Mouse (Mus musculus): ENCODE data around the gene Specc1. TPM values are rescaled to one million over a fixed set of nuclear protein-coding genes. Genes with fewer than 3 reads are reported as not detected.

The Specc1 gene
- polyA plus RNA-seq, 1 experiment from 2014 or later = 10.0 TPM

DNA sequence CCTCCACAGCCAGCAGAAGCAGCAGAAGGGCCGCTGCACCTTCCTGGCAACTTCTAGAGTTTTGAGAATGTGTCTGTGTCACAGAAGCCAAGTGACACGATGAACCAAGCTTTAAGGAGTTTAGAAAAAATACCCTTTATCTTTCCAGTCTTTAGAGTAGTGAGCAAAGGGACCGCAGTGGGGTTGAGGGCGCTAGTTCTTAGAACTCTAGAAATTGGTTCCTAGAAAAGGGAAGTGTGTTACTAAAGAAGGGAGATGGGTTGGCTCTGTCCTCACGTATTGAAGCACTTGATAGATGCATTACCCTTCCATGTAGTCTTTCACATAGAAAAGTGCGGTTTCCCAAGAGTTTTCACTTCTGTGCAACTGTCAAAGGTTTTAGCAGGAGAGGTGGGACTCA, 191.9 kb downstream of the Specc1 start:
- no peak overlapping the region for H3K4me2 ChIP-seq (replicated peaks; ENCODE audit: low read depth, low read length)
- no peak overlapping the region for H3K27ac ChIP-seq (ENCODE audit: low read length)
- no peaks in the 10 kb centered on the region for H3K4me1 ChIP-seq (ENCODE audit: control insufficient read depth, insufficient read depth, low read length)
- no peaks in the 10 kb centered on the region for H3K27me3 ChIP-seq (ENCODE audit: control insufficient read depth, insufficient read depth, low read length)
- H3K9ac ChIP-seq (replicated peaks; ENCODE audit: low read depth, low read length) = no peak overlapping the region
- WGBS = 87% methylated on average over 6 of the region's 6 CpGs
- no peak overlapping the region for H3K4me3 ChIP-seq (ENCODE audit: low read depth, low read length)
- H3K9me3 ChIP-seq (ENCODE audit: control insufficient read depth, low read depth, low read length) = no peaks in the 10 kb centered on the region; the same call in 1 of the 2 replicates
- no peaks in the 10 kb centered on the region for H3K36me3 ChIP-seq (ENCODE audit: control insufficient read depth, insufficient read depth, low read length)
- ATAC-seq (ENCODE audit: insufficient number of reproducible peaks, insufficient read depth, low FRiP score, low read depth) = no peak

DNA sequence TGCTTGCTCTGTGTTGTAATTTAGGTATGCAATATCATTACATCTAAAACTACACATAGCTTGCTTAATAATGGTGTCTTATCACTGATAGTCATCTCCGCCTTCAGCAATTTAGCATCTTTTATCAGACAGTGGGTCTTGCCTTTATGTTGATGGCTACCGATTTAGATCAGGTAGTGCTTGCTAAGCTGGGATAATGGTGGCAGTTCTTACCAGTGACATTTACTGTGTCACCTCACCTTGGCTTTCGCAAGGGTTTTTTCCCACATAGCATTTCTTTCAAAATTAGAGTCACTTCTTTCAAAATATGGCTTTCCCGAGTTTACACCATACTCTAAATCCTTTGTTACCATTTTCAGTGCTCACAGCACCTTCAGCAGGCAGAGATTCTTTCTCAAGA, 196.5 kb downstream of the Specc1 start:
- Histone ChIP-seq H3K27ac (ENCODE audit: low read length) (no peak overlapping the region), H3K27me3 (ENCODE audit: control insufficient read depth, insufficient read depth, low read length) (no peaks in the 10 kb centered on the region), H3K9me3 (ENCODE audit: control insufficient read depth, low read depth, low read length) (no peaks in the 10 kb centered on the region), H3K4me1 (ENCODE audit: control insufficient read depth, insufficient read depth, low read length) (no peaks in the 10 kb centered on the region), H3K9ac (replicated peaks; ENCODE audit: low read depth, low read length) (no peak overlapping the region), H3K4me2 (replicated peaks; ENCODE audit: low read depth, low read length) (no peak overlapping the region), H3K4me3 (ENCODE audit: low read depth, low read length) (no peak overlapping the region), H3K36me3 (ENCODE audit: control insufficient read depth, insufficient read depth, low read length) (no peaks in the 10 kb centered on the region)
- WGBS = 81% methylated on average over 4 of the region's 4 CpGs
- ATAC-seq (ENCODE audit: insufficient number of reproducible peaks, insufficient read depth, low FRiP score, low read depth) = no peak

DNA sequence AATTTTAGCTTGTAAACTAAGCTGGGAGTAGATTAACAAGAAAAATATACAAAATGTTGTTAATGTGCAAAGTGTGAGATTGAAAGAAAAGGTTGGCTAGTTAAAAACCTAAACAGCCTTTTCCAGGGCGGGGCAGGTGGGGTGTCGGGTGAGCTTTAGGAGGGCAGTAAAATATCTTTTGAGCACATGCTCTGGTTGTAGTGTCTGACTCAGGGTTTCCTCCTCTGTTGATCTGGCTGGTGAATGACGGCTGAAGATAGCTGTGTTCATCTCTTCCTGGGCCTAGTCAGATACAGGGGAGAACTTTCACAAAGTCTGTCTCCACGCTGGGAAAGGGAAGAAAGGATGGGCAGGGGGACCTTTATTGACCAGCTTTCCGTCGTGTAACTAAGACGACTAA, 203.2 kb downstream of the Specc1 start:
- Histone ChIP-seq H3K4me3 (ENCODE audit: low read depth, low read length) (no peak overlapping the region), H3K9me3 (ENCODE audit: control insufficient read depth, low read depth, low read length) (no peaks in the 10 kb centered on the region), H3K27ac (ENCODE audit: low read length) (no peak overlapping the region), H3K4me1 (ENCODE audit: control insufficient read depth, insufficient read depth, low read length) (no peaks in the 10 kb centered on the region), H3K9ac (replicated peaks; ENCODE audit: low read depth, low read length) (no peak overlapping the region), H3K27me3 (ENCODE audit: control insufficient read depth, insufficient read depth, low read length) (no peaks in the 10 kb centered on the region), H3K4me2 (replicated peaks; ENCODE audit: low read depth, low read length) (no peak overlapping the region), H3K36me3 (ENCODE audit: control insufficient read depth, insufficient read depth, low read length) (no peaks in the 10 kb centered on the region)
- no peak for ATAC-seq (ENCODE audit: insufficient number of reproducible peaks, insufficient read depth, low FRiP score, low read depth)
- WGBS = 88% methylated on average over 7 of the region's 7 CpGs

DNA sequence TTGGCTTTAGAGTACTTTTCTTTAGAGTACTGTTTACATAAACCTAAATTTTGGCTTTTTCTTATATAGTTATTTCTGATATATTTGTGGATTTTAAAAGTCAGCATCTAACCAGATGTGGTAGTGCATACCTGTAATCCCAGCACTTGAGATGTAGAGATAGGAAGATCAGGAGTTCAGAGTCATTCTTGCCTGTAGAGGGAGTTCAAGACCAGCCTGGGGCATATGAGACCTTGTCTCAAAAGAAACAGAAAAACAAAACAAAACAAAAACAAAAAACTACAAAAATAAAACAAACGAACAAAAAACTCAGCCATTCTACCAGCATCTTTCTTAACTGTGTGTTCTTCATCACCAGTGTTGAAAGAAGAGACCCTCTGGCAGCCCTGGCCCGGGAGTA, 204.9 kb downstream of the Specc1 start:
- Histone ChIP-seq H3K4me1 (ENCODE audit: control insufficient read depth, insufficient read depth, low read length) (no peaks in the 10 kb centered on the region), H3K36me3 (ENCODE audit: control insufficient read depth, insufficient read depth, low read length) (no peaks in the 10 kb centered on the region), H3K27ac (ENCODE audit: low read length) (no peak overlapping the region), H3K4me2 (replicated peaks; ENCODE audit: low read depth, low read length) (no peak overlapping the region), H3K9me3 (ENCODE audit: control insufficient read depth, low read depth, low read length) (no peaks in the 10 kb centered on the region), H3K4me3 (ENCODE audit: low read depth, low read length) (no peak overlapping the region), H3K9ac (replicated peaks; ENCODE audit: low read depth, low read length) (no peak overlapping the region), H3K27me3 (ENCODE audit: control insufficient read depth, insufficient read depth, low read length) (no peaks in the 10 kb centered on the region)
- no peak for ATAC-seq (ENCODE audit: insufficient number of reproducible peaks, insufficient read depth, low FRiP score, low read depth)
- 88% methylated on average over 2 of the region's 2 CpGs for WGBS

DNA sequence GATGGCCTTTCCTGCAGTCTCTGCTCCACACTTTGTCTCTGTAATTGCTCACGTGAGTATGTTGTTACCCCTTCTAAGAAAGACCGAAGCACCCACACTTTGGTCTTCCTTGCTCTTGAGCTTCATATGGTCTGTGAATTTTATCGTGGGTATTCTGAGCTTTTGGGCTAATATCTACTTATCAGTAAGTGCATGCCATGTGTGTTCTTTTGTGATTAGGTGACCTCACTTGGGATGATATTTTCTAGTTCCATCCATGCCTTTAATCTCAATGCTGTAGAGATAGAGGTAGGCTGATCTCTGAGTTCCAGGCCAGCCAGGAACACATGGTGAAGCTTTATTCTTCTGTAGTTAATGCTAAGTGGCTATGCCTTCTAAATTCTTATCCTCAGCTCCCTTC, 207.8 kb downstream of the Specc1 start:
- no peak for ATAC-seq (ENCODE audit: insufficient number of reproducible peaks, insufficient read depth, low FRiP score, low read depth)
- no peaks in the 10 kb centered on the region for H3K9me3 ChIP-seq (ENCODE audit: control insufficient read depth, low read depth, low read length)
- WGBS = 96% methylated on average over 3 of the region's 3 CpGs
- H3K4me2 ChIP-seq (replicated peaks; ENCODE audit: low read depth, low read length) = no peak overlapping the region
- no peaks in the 10 kb centered on the region for H3K4me1 ChIP-seq (ENCODE audit: control insufficient read depth, insufficient read depth, low read length)
- no peak overlapping the region for H3K27ac ChIP-seq (ENCODE audit: low read length)
- H3K27me3 ChIP-seq (ENCODE audit: control insufficient read depth, insufficient read depth, low read length) = no peaks in the 10 kb centered on the region
- H3K36me3 ChIP-seq (ENCODE audit: control insufficient read depth, insufficient read depth, low read length) = no peaks in the 10 kb centered on the region
- no peak overlapping the region for H3K9ac ChIP-seq (replicated peaks; ENCODE audit: low read depth, low read length)
- no peak overlapping the region for H3K4me3 ChIP-seq (ENCODE audit: low read depth, low read length)

DNA sequence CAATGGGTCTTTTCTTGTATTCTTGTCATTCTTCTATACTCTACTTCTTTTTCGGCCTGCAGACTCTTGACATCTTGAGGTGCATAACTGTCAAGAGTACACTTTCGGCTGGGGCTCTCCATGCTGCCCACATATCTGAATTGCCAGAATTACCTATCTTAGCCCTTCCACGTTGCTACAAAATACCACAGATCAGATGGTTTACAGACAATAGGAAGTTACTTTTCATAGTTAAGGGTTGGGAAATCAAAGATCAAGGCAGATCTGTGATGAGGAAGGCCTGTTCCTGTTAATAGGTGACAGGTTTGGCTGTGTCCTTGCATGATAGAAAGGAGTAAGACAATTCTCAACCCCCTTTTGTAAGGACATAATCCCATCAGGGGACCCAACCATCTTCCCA, 209.9 kb downstream of the Specc1 start:
- Histone ChIP-seq H3K4me2 (replicated peaks; ENCODE audit: low read depth, low read length) (no peak overlapping the region), H3K27me3 (ENCODE audit: control insufficient read depth, insufficient read depth, low read length) (no peaks in the 10 kb centered on the region), H3K36me3 (ENCODE audit: control insufficient read depth, insufficient read depth, low read length) (no peaks in the 10 kb centered on the region), H3K9me3 (ENCODE audit: control insufficient read depth, low read depth, low read length) (no peaks in the 10 kb centered on the region), H3K4me3 (ENCODE audit: low read depth, low read length) (no peak overlapping the region), H3K9ac (replicated peaks; ENCODE audit: low read depth, low read length) (no peak overlapping the region), H3K4me1 (ENCODE audit: control insufficient read depth, insufficient read depth, low read length) (no peaks in the 10 kb centered on the region), H3K27ac (ENCODE audit: low read length) (no peak overlapping the region)
- ATAC-seq (ENCODE audit: insufficient number of reproducible peaks, insufficient read depth, low FRiP score, low read depth) = no peak
- WGBS = 83% methylated on average over 3 of the region's 3 CpGs

DNA sequence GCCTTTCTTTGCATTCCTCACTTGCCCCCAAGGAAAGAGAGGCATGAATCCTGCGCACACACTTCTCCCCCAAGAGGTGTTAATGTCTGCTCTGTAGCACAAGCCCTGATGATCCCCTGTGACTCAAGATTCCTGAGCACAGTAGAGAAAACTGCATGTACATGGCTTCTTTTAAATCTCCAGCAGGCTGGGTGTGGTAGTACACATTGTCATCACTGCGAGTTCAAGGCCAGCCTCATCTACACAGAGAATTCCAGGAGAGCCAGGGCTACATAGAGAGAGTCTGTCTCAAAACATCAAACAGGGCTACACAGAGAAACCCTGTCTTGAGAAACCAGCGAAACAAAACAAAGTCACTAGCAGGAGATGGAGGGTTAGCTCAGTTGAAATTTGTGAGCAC, 211.6 kb downstream of the Specc1 start:
- no peaks in the 10 kb centered on the region for H3K36me3 ChIP-seq (ENCODE audit: control insufficient read depth, insufficient read depth, low read length)
- H3K27ac ChIP-seq (ENCODE audit: low read length) = no peak overlapping the region
- no peaks in the 10 kb centered on the region for H3K4me1 ChIP-seq (ENCODE audit: control insufficient read depth, insufficient read depth, low read length)
- ATAC-seq (ENCODE audit: insufficient number of reproducible peaks, insufficient read depth, low FRiP score, low read depth) = no peak
- no peaks in the 10 kb centered on the region for H3K9me3 ChIP-seq (ENCODE audit: control insufficient read depth, low read depth, low read length)
- H3K9ac ChIP-seq (replicated peaks; ENCODE audit: low read depth, low read length) = no peak overlapping the region
- no peak overlapping the region for H3K4me3 ChIP-seq (ENCODE audit: low read depth, low read length)
- 88% methylated on average over 3 of the region's 3 CpGs for WGBS
- H3K27me3 ChIP-seq (ENCODE audit: control insufficient read depth, insufficient read depth, low read length) = no peaks in the 10 kb centered on the region
- H3K4me2 ChIP-seq (replicated peaks; ENCODE audit: low read depth, low read length) = no peak overlapping the region

DNA sequence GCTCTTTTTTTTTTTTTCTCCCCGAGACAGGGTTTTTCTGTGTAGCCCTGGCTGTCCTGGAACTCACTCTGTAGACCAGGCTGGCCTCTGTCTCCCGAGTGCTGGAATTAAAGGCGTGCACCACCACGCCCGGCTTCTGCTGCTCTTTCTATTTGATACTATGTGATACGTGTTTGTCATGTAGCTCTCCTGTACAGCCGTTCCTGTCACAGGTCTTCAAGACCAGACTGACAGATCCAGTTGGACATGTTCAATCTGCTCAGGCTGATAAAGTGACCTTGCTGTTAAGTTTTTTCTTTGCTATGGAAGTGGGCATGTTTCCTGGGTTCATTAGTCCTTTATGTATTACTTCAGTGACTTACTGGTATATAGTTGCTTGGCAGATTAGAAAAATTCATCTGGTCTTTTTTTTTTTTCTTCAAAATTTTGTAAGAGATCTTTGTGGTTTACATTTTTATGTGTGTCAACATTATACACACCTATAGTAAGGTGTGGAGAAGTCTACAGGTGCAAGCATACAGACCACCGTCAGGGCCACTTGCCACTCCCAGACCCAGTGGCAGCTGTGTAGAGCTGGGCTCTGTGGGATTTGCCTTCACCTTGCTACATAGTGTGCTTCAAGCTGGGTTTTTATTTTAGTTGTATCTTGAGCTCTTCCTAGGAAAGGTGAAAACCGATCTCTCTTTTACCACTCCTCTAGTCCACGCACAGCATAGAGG, 221.0 kb downstream of the Specc1 start:
- ATAC-seq (ENCODE audit: insufficient number of reproducible peaks, insufficient read depth, low FRiP score, low read depth) = no peak
- H3K36me3 ChIP-seq (ENCODE audit: control insufficient read depth, insufficient read depth, low read length) = no peaks in the 10 kb centered on the region
- no peak overlapping the region for H3K4me2 ChIP-seq (replicated peaks; ENCODE audit: low read depth, low read length)
- 74% methylated on average over 10 of the region's 10 CpGs for WGBS
- H3K9me3 ChIP-seq (ENCODE audit: control insufficient read depth, low read depth, low read length) = no peaks in the 10 kb centered on the region
- H3K27me3 ChIP-seq (ENCODE audit: control insufficient read depth, insufficient read depth, low read length) = no peaks in the 10 kb centered on the region
- H3K4me3 ChIP-seq (ENCODE audit: low read depth, low read length) = no peak overlapping the region
- no peak overlapping the region for H3K27ac ChIP-seq (ENCODE audit: low read length)
- H3K9ac ChIP-seq (replicated peaks; ENCODE audit: low read depth, low read length) = no peak overlapping the region
- no peaks in the 10 kb centered on the region for H3K4me1 ChIP-seq (ENCODE audit: control insufficient read depth, insufficient read depth, low read length)

DNA sequence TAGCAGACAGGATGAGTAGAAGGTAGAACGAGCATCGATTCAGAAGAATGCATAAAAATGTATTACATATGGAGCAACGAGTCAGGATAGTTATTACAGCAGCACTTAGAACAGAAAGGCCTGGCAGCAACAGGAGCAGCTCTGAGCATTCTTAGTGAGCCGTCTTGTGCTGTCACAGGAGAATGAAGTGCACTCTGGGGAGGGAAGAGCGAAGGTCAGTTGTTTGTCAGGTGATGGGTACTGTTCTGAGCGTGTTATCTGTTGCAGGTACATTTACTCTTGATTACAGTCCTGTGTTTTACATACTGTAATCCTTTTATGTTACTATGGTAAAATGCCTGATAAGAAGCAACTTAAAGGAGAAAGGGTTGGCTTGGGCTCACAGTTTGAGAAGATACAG, 224.2 kb downstream of the Specc1 start:
- Histone ChIP-seq H3K27ac (ENCODE audit: low read length) (no peak overlapping the region), H3K4me3 (ENCODE audit: low read depth, low read length) (no peak overlapping the region), H3K4me1 (ENCODE audit: control insufficient read depth, insufficient read depth, low read length) (no peaks in the 10 kb centered on the region), H3K9ac (replicated peaks; ENCODE audit: low read depth, low read length) (no peak overlapping the region), H3K27me3 (ENCODE audit: control insufficient read depth, insufficient read depth, low read length) (no peaks in the 10 kb centered on the region), H3K9me3 (ENCODE audit: control insufficient read depth, low read depth, low read length) (no peaks in the 10 kb centered on the region), H3K4me2 (replicated peaks; ENCODE audit: low read depth, low read length) (no peak overlapping the region), H3K36me3 (ENCODE audit: control insufficient read depth, insufficient read depth, low read length) (no peaks in the 10 kb centered on the region)
- WGBS = 89% methylated on average over 6 of the region's 6 CpGs
- ATAC-seq (ENCODE audit: insufficient number of reproducible peaks, insufficient read depth, low FRiP score, low read depth) = no peak

Measured in stomach, embryonic 14.5 days (tissue).